Mouse (Mus musculus): ENCODE data around the gene Olfr1333.

Olfr1333 gene

GRCm38 (mm10) chr4:118836179-118836578 lies at the start of gene Olfr1333:
Olfr1333 (minus strand) TSS chr4:118836279.
- DNase-seq (ENCODE audit: inconsistent age in 2 of 2, low spot score in 1 of 2), result no peak

- no peak for DNase-seq (ENCODE audit: inconsistent age in 2 of 2, low spot score in 1 of 2)
Measured at GRCm38 (mm10) chr4:118867566-118867965, 31.5 kb upstream of the Olfr1333 start.

GRCm38 (mm10) chr4:118864349-118864748 lies 28.3 kb upstream of the Olfr1333 start, which contains the start of gene Olfr1331:
Olfr1331 (plus strand) TSS chr4:118864649.
- DNase-seq (ENCODE audit: inconsistent age in 2 of 2, low spot score in 1 of 2), result no peak

GRCm38 (mm10) chr4:118862704-118863103 lies 26.6 kb upstream of the Olfr1333 start:
- DNase-seq (ENCODE audit: inconsistent age in 2 of 2, low spot score in 1 of 2), result no peak

GRCm38 (mm10) chr4:118861791-118862190 lies 25.7 kb upstream of the Olfr1333 start:
- no peak for DNase-seq (ENCODE audit: inconsistent age in 2 of 2, low spot score in 1 of 2)

- no peak for DNase-seq (ENCODE audit: inconsistent age in 2 of 2, low spot score in 1 of 2)
Measured at GRCm38 (mm10) chr4:118818921-118819320, 17.2 kb downstream of the Olfr1333 start.

GRCm38 (mm10) chr4:118809844-118810243 lies 26.2 kb downstream of the Olfr1333 start, which contains the start of gene Olfr1335:
Olfr1335 (minus strand) TSS chr4:118809944.
- no peak for DNase-seq (ENCODE audit: inconsistent age in 2 of 2, low spot score in 1 of 2)

GRCm38 (mm10) chr4:118792796-118793195 lies 43.3 kb downstream of the Olfr1333 start:
- DNase-seq (ENCODE audit: inconsistent age in 2 of 2, low spot score in 1 of 2), result peak in 1 of 2 experiments; percentile 18

GRCm38 (mm10) chr4:118782486-118782885 lies 53.6 kb downstream of the Olfr1333 start, which contains the start of gene Olfr1337:
Olfr1337 (minus strand) TSS chr4:118782586.
- no peak for DNase-seq (ENCODE audit: inconsistent age in 2 of 2, low spot score in 1 of 2)
